Comparison of ENCODE assay signal across 12 mouse cellular contexts in genomic region chr15:80117154-80117553, GRCm38 (mm10). TPM values are rescaled to one million over a fixed set of nuclear protein-coding genes. Genes with fewer than 3 reads are reported as not detected.
DNase-seq lines count a peak whose midpoint lies in the region; ATAC-seq and TF ChIP-seq lines count a peak whose summit lies in the region.
"Had no signal": no experiment of that assay in that cellular context is flagged by ENCODE, and none has a peak within 500 bp of the region (broad histone marks: within the 10 kb centered on the region; RNA-seq: fewer than 3 reads in every experiment).

No protein-coding gene starts in this region.

- H3K27me3 ChIP-seq in intestine, postnatal 0 days (replicated peaks; ENCODE audit: control insufficient read depth, insufficient read depth, low read length) = no peaks in the 10 kb centered on the region
- no peaks in the 10 kb centered on the region for H3K27me3 ChIP-seq in intestine, embryonic 16.5 days (replicated peaks; ENCODE audit: control insufficient read depth, insufficient read depth, low read length)
- no peaks in the 10 kb centered on the region for H3K27me3 ChIP-seq in MEL (ENCODE audit: control insufficient read depth in 1 of 2, insufficient read depth in 2 of 2, low read length in 2 of 2)
- H3K27me3 ChIP-seq in liver, embryonic 11.5 days (replicated peaks; ENCODE audit: control insufficient read depth, insufficient read depth, low read length) = no peaks in the 10 kb centered on the region
- H3K27me3 ChIP-seq in limb, embryonic 10.5 days (ENCODE audit: low read depth, poor library complexity, severe bottlenecking) = no peaks in the 10 kb centered on the region
- H3K27me3 ChIP-seq: stomach, embryonic 15.5 days had no signal

- H3K4me2 ChIP-seq in intestine, postnatal 0 days (replicated peaks; ENCODE audit: low read depth) = no peak overlapping the region
- H3K4me2 ChIP-seq in intestine, embryonic 16.5 days (ENCODE audit: low read depth, low read length) = no peak overlapping the region
- H3K4me2 ChIP-seq in liver, embryonic 11.5 days = peak overlapping the region; percentile 38
- H3K4me2 ChIP-seq: lung, embryonic 14.5 days; stomach, embryonic 15.5 days had no signal

- TF ChIP-seq RAD21 in MEL (IDR thresholded peaks at IDR 0.05; ENCODE audit: low read depth, low read length) = no peak

- WGBS in intestine, postnatal 0 days = 59% methylated on average over 8 of the region's 8 CpGs
- WGBS in intestine, embryonic 16.5 days = 62% methylated on average over 8 of the region's 8 CpGs
- 43% methylated on average over 8 of the region's 8 CpGs for WGBS in liver, embryonic 11.5 days
- WGBS in limb, embryonic 10.5 days = 71% methylated on average over 8 of the region's 8 CpGs

- no peaks in the 10 kb centered on the region; the same call in 1 of the 2 replicates for H3K9me3 ChIP-seq in intestine, postnatal 0 days (ENCODE audit: control insufficient read depth)
- H3K9me3 ChIP-seq in intestine, embryonic 16.5 days (ENCODE audit: control insufficient read depth, low read length) = peaks cover 3% of the 10 kb centered on the region; the same call in 1 of the 2 replicates
- H3K9me3 ChIP-seq in MEL (replicated peaks; ENCODE audit: insufficient read depth, low read length) = no peaks in the 10 kb centered on the region
- no peaks in the 10 kb centered on the region for H3K9me3 ChIP-seq in liver, embryonic 11.5 days (ENCODE audit: control insufficient read depth, low read length)
- no peaks in the 10 kb centered on the region for H3K9me3 ChIP-seq in limb, embryonic 10.5 days (replicated peaks)
- H3K9me3 ChIP-seq: stomach, embryonic 15.5 days had no signal

- H3K79me2 ChIP-seq in MEL (ENCODE audit: control insufficient read depth, insufficient read depth, low read length, poor library complexity) = no peaks in the 10 kb centered on the region

- no peak for DNase-seq in MEL (ENCODE audit: low read depth, low spot score)
- no peak for DNase-seq in liver, embryonic 11.5 days (ENCODE audit: low spot score)
- peak; percentile 56 to 69 for DNase-seq in monocyte, adult 2 months (ENCODE audit: low read depth in 1 of 2, low spot score in 2 of 2)
- no peak for DNase-seq in layer of hippocampus, adult 2 months (ENCODE audit: low spot score in 2 of 2)
- DNase-seq in layer of hippocampus, adult 9-10 months (ENCODE audit: low spot score) = no peak
- no peak for DNase-seq in limb, embryonic 10.5 days (ENCODE audit: low spot score)
- DNase-seq: lung, embryonic 14.5 days; right cerebral cortex, postnatal 25 days had no signal

- H3K27ac ChIP-seq in intestine, postnatal 0 days (ENCODE audit: low read depth, low read length) = no peak overlapping the region
- H3K27ac ChIP-seq in intestine, embryonic 16.5 days (ENCODE audit: low read length) = no peak overlapping the region
- H3K27ac ChIP-seq in MEL (ENCODE audit: control insufficient read depth, low read depth, low read length) = no peak overlapping the region
- H3K27ac ChIP-seq in liver, embryonic 11.5 days (ENCODE audit: low read depth, low read length) = peak overlapping the region; percentile 35; the same call in 1 of the 2 replicates
- no peak overlapping the region for H3K27ac ChIP-seq in layer of hippocampus, adult 2 months
- no peak overlapping the region for H3K27ac ChIP-seq in limb, embryonic 10.5 days
- H3K27ac ChIP-seq: kidney, postnatal 0 days; stomach, embryonic 15.5 days had no signal

- no peak for TF ChIP-seq CTCF in intestine, postnatal 0 days (IDR thresholded peaks at IDR 0.05; ENCODE audit: low read depth)
- no peak for TF ChIP-seq CTCF in MEL (IDR thresholded peaks at IDR 0.05 in 2 of 3, conservative IDR thresholded peaks at IDR 0.05 in 1 of 3; ENCODE audit: control insufficient read depth in 1 of 3, insufficient read depth in 1 of 3, low read depth in 2 of 3, low read length in 3 of 3, poor library complexity in 1 of 3, severe bottlenecking in 1 of 3)
- no peak for TF ChIP-seq CTCF in layer of hippocampus, adult 2 months (conservative IDR thresholded peaks at IDR 0.05)

- H3K4me1 ChIP-seq in intestine, postnatal 0 days (replicated peaks; ENCODE audit: control insufficient read depth, insufficient read depth, low read length) = no peaks in the 10 kb centered on the region
- H3K4me1 ChIP-seq in intestine, embryonic 16.5 days (ENCODE audit: control insufficient read depth, insufficient read depth, low read length) = peaks cover 3% of the 10 kb centered on the region; the same call in 1 of the 2 replicates
- H3K4me1 ChIP-seq in MEL (ENCODE audit: control insufficient read depth in 1 of 2, insufficient read depth in 2 of 2, low read length in 2 of 2) = peaks cover 0 to 3% of the 10 kb centered on the region in 2 experiments; a peak in 2 of 4 replicates
- H3K4me1 ChIP-seq in liver, embryonic 11.5 days (replicated peaks; ENCODE audit: control insufficient read depth, insufficient read depth, low read length) = peaks cover 26% of the 10 kb centered on the region
- peaks cover 14% of the 10 kb centered on the region for H3K4me1 ChIP-seq in limb, embryonic 10.5 days
- H3K4me1 ChIP-seq: stomach, embryonic 15.5 days had no signal

- H3K36me3 ChIP-seq in intestine, postnatal 0 days (ENCODE audit: control insufficient read depth, insufficient read depth) = no peaks in the 10 kb centered on the region
- H3K36me3 ChIP-seq in intestine, embryonic 16.5 days (ENCODE audit: control insufficient read depth, insufficient read depth, low read length) = no peaks in the 10 kb centered on the region
- peaks cover 0 to 2% of the 10 kb centered on the region in 2 experiments; a peak in 2 of 4 replicates for H3K36me3 ChIP-seq in MEL (ENCODE audit: control insufficient read depth in 1 of 2, insufficient read depth in 2 of 2, low read length in 2 of 2)
- peaks cover 2% of the 10 kb centered on the region; the same call in 1 of the 2 replicates for H3K36me3 ChIP-seq in liver, embryonic 11.5 days (ENCODE audit: control insufficient read depth, insufficient read depth, low read length)
- H3K36me3 ChIP-seq in limb, embryonic 10.5 days = no peaks in the 10 kb centered on the region
- H3K36me3 ChIP-seq: stomach, embryonic 15.5 days had no signal

- ATAC-seq in intestine, postnatal 0 days = peak; percentile 30; the same call in 1 of the 2 replicates
- ATAC-seq in intestine, embryonic 16.5 days = no peak
- no peak for ATAC-seq in liver, embryonic 11.5 days (replicated peaks; ENCODE audit: low FRiP score)

- no peak for TF ChIP-seq POLR2A in MEL (IDR thresholded peaks at IDR 0.05; ENCODE audit: control insufficient read depth in 1 of 2, insufficient read depth in 1 of 2, low read depth in 1 of 2, low read length in 2 of 2, poor library complexity in 1 of 2)

- no peak for TF ChIP-seq EP300 in MEL (IDR thresholded peaks at IDR 0.05; ENCODE audit: low read depth in 1 of 2, low read length in 2 of 2)

- H3K9ac ChIP-seq in intestine, postnatal 0 days (ENCODE audit: low read depth, low read length) = no peak overlapping the region
- no peak overlapping the region for H3K9ac ChIP-seq in intestine, embryonic 16.5 days (ENCODE audit: low read depth, low read length)
- no peak overlapping the region for H3K9ac ChIP-seq in MEL (ENCODE audit: control insufficient read depth, low read depth, low read length, poor library complexity, severe bottlenecking)
- H3K9ac ChIP-seq in liver, embryonic 11.5 days (ENCODE audit: low read depth, low read length) = peak overlapping the region; percentile 28; the same call in 1 of the 2 replicates
- H3K9ac ChIP-seq: lung, embryonic 14.5 days; stomach, embryonic 15.5 days had no signal

- no peak overlapping the region for H3K4me3 ChIP-seq in intestine, postnatal 0 days (ENCODE audit: low read depth, low read length)
- no peak overlapping the region for H3K4me3 ChIP-seq in intestine, embryonic 16.5 days (ENCODE audit: low read length)
- no peak overlapping the region for H3K4me3 ChIP-seq in MEL (ENCODE audit: control insufficient read depth in 1 of 2, insufficient read depth in 1 of 2, low read depth in 2 of 2, low read length in 2 of 2)
- no peak overlapping the region for H3K4me3 ChIP-seq in liver, embryonic 11.5 days (ENCODE audit: low read depth, low read length)
- H3K4me3 ChIP-seq in layer of hippocampus, adult 2 months = no peak overlapping the region
- no peak overlapping the region for H3K4me3 ChIP-seq in limb, embryonic 10.5 days
- H3K4me3 ChIP-seq: stomach, embryonic 15.5 days had no signal

RNA-seq across cellular contexts. Expression of gene Tab1, which starts 15.8 kb away (rescaled TPM):
- 12.6 and 13.6 TPM in 2 replicates for polyA plus RNA-seq in intestine, postnatal 0 days (2015; fragmentation: Nextera tagmentation; extraction: Ambion mirVana)
- polyA plus RNA-seq in intestine, embryonic 16.5 days (2015; fragmentation: Nextera tagmentation; extraction: Ambion mirVana) = 28.2 and 29.6 TPM in 2 replicates
- total RNA-seq in MEL (2012; rRNA removed) = 18.2 and 23.3 TPM in 2 replicates
- polyA plus RNA-seq in MEL (2012; ENCODE audit: insufficient read depth in 1 of 2, insufficient read length in 2 of 2, low read depth in 1 of 2, low replicate concordance in 2 of 2, missing spikeins in 1 of 2) = 10 to 100 TPM in 1 of 2 experiments, not detected in 1; 31.1 TPM
- 25.9 and 28.7 TPM in 2 replicates for polyA plus RNA-seq in liver, embryonic 11.5 days (2014; fragmentation: Nextera tagmentation; extraction: Ambion mirVana)
- total RNA-seq in layer of hippocampus, adult 2 months (2021) = 10 to 100 TPM; 28.2 to 30.2 TPM
- polyA plus RNA-seq in limb, embryonic 10.5 days (2016; fragmentation: Nextera tagmentation; extraction: Ambion mirVana) = 41.8 and 52.4 TPM in 2 replicates

RNA-seq across cellular contexts. Expression of gene Rpl3, which starts 25.5 kb away (rescaled TPM):
- polyA plus RNA-seq in intestine, postnatal 0 days (2015; fragmentation: Nextera tagmentation; extraction: Ambion mirVana) = 436 and 450 TPM in 2 replicates
- polyA plus RNA-seq in intestine, embryonic 16.5 days (2015; fragmentation: Nextera tagmentation; extraction: Ambion mirVana) = 1,018 and 1,133 TPM in 2 replicates
- total RNA-seq in MEL (2012; rRNA removed) = 1,686 and 1,722 TPM in 2 replicates
- polyA plus RNA-seq in MEL (2012; ENCODE audit: insufficient read depth in 1 of 2, insufficient read length in 2 of 2, low read depth in 1 of 2, low replicate concordance in 2 of 2, missing spikeins in 1 of 2) = 1,000 to 10,000 TPM in 1 of 2 experiments, 100 to 1,000 TPM in 1; 543 to 1,096 TPM
- 1,449 and 1,469 TPM in 2 replicates for polyA plus RNA-seq in liver, embryonic 11.5 days (2014; fragmentation: Nextera tagmentation; extraction: Ambion mirVana)
- 100 to 1,000 TPM; 558 to 583 TPM for total RNA-seq in layer of hippocampus, adult 2 months (2021)
- 1,077 and 1,189 TPM in 2 replicates for polyA plus RNA-seq in limb, embryonic 10.5 days (2016; fragmentation: Nextera tagmentation; extraction: Ambion mirVana)

RNA-seq across cellular contexts. Expression of gene Syngr1, which starts 26.0 kb away (rescaled TPM):
- 6.8 and 10.4 TPM in 2 replicates for polyA plus RNA-seq in intestine, postnatal 0 days (2015; fragmentation: Nextera tagmentation; extraction: Ambion mirVana)
- polyA plus RNA-seq in intestine, embryonic 16.5 days (2015; fragmentation: Nextera tagmentation; extraction: Ambion mirVana) = 15.2 and 16.0 TPM in 2 replicates
- total RNA-seq in MEL (2012; rRNA removed) = 93.7 and 105 TPM in 2 replicates
- polyA plus RNA-seq in MEL (2012; ENCODE audit: insufficient read depth in 1 of 2, insufficient read length in 2 of 2, low read depth in 1 of 2, low replicate concordance in 2 of 2, missing spikeins in 1 of 2) = 100 to 1,000 TPM in 1 of 2 experiments, not detected in 1; 115 TPM
- 32.2 and 38.6 TPM in 2 replicates for polyA plus RNA-seq in liver, embryonic 11.5 days (2014; fragmentation: Nextera tagmentation; extraction: Ambion mirVana)
- 100 to 1,000 TPM; 356 to 380 TPM for total RNA-seq in layer of hippocampus, adult 2 months (2021)
- 1.4 and 3.2 TPM in 2 replicates for polyA plus RNA-seq in limb, embryonic 10.5 days (2016; fragmentation: Nextera tagmentation; extraction: Ambion mirVana)

RNA-seq across cellular contexts. Expression of gene Mgat3, which starts 56.4 kb away (rescaled TPM):
- 12.2 and 13.1 TPM in 2 replicates for polyA plus RNA-seq in intestine, postnatal 0 days (2015; fragmentation: Nextera tagmentation; extraction: Ambion mirVana)
- polyA plus RNA-seq in intestine, embryonic 16.5 days (2015; fragmentation: Nextera tagmentation; extraction: Ambion mirVana) = 14.8 and 19.7 TPM in 2 replicates
- total RNA-seq in MEL (2012; rRNA removed) = not detected in 2 replicates
- polyA plus RNA-seq in MEL (2012; ENCODE audit: insufficient read depth in 1 of 2, insufficient read length in 2 of 2, low read depth in 1 of 2, low replicate concordance in 2 of 2, missing spikeins in 1 of 2) = not detected
- 2.5 and 2.7 TPM in 2 replicates for polyA plus RNA-seq in liver, embryonic 11.5 days (2014; fragmentation: Nextera tagmentation; extraction: Ambion mirVana)
- 100 to 1,000 TPM; 109 to 115 TPM for total RNA-seq in layer of hippocampus, adult 2 months (2021)
- polyA plus RNA-seq in limb, embryonic 10.5 days (2016; fragmentation: Nextera tagmentation; extraction: Ambion mirVana) = 4.0 and 5.3 TPM in 2 replicates

Comparison
In these comparisons a context has a peak if more than half of its experiments do, and no peak if none do; other contexts are left out.
1. DNase-seq: peak in monocyte, adult 2 months (2 of 2); none in MEL (single experiment), liver, embryonic 11.5 days (single experiment), layer of hippocampus, adult 2 months (0 of 2), layer of hippocampus, adult 9-10 months (single experiment) and limb, embryonic 10.5 days (single experiment).